Mouse (Mus musculus) testis, postnatal 14 days (tissue): ENCODE data around the gene Hspa1b.
A peak's percentile ranks its signal among the peaks of the same experiment; 100 is the strongest.
"Not testable (repeated sequence)": the region's sequence is repeated elsewhere in the genome, so short reads cannot be mapped to it uniquely, and the experiment has no call there.

ENCODE experiments used
- DNase-seq: peaks from one replicate; pipeline ENCODE4 v3.0.0; 2021; ENCODE audit warnings: low spot score

The Hspa1b gene

DNA sequence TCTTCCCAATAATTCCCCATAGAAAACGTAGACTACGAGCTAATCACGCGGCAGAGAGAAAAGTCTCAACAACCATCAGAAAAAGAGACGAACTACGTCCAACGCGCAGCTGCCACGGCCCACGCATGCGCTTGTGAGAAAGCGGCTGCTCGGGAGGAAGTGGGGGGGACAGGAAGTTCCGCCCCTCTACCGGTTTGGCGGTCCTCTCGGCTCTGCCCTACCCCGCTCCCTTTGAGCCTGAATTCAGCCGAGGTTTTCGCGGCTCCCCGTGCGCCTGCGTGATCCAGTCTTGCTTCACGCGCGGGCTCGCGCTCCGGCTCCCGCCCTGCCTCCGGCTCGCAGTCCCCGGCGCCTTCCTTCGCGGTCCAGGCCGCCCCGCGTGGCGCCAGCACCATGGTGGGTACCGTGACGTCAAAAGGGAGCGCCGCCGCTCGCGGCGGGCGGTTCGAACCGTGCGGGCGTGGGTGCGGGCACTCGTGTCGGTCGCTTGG is 22.7 kb upstream of the Hspa1b start, which contains the start of gene Lsm2:
TSS of gene Lsm2 (plus strand) at position 173 of the 491 bp plus-strand sequence.
- peak; percentile 93 for DNase-seq

DNA sequence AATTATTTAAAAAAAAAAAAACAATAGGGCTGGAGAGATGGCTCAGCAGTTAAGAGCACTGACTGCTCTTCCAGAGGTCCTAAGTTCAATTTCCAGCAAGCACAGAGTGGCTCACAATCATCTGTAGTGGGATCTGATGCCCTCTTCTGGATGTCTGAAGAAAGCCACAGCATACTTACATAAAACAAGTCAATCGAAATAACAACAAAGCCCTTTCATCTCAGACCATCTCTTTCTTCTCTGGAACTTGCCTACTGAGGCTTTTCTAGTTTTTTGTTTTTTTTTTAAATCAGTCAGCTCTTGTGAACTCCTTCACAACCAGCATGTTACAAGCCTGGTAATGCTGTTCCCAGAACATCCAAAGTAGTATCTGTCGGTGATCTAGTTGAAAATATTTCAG is 21.6 kb upstream of the Hspa1b start:
- DNase-seq: no peak

DNA sequence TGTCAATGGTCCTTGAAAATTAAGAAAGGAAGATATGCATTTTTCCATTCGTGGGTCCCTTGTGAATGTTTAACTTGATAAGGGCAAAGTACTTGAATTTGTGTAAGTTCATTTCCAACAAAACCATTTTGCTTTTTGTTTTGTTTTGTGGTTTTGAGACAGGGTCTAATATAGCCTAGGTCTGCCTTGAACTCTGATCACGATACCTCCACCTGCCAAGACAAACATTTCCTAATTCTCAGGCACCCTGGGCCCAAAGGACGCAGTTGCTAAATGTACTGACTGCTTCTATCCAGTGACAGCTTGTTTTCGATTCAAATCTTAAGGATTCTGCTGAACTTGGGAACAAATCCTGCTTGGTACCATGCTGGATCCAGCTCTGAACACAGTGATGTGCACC is 20.6 kb upstream of the Hspa1b start:
- DNase-seq: no peak

DNA sequence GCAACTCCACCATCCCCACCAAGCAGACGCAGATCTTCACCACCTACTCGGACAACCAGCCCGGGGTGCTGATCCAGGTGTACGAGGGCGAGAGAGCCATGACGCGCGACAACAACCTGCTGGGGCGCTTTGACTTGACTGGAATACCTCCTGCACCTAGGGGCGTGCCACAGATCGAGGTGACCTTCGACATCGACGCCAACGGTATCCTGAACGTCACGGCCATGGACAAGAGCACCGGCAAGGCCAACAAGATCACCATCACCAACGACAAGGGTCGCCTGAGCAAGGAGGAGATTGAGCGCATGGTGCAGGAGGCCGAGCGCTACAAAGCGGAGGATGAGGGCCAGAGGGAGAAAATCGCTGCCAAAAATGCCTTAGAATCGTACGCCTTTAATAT is 19.2 kb upstream of the Hspa1b start:
- DNase-seq: no peak

DNA sequence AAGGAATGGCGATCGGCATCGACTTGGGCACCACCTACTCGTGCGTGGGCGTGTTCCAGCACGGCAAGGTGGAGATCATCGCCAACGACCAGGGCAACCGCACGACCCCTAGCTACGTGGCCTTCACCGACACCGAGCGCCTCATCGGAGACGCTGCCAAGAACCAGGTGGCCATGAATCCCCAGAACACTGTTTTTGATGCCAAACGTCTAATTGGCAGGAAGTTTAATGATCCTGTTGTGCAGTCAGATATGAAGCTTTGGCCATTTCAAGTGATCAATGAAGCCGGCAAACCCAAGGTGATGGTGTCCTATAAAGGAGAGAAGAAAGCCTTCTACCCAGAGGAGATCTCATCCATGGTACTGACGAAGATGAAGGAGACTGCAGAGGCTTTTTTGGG is 18.0 kb upstream of the Hspa1b start:
- no peak for DNase-seq

DNA sequence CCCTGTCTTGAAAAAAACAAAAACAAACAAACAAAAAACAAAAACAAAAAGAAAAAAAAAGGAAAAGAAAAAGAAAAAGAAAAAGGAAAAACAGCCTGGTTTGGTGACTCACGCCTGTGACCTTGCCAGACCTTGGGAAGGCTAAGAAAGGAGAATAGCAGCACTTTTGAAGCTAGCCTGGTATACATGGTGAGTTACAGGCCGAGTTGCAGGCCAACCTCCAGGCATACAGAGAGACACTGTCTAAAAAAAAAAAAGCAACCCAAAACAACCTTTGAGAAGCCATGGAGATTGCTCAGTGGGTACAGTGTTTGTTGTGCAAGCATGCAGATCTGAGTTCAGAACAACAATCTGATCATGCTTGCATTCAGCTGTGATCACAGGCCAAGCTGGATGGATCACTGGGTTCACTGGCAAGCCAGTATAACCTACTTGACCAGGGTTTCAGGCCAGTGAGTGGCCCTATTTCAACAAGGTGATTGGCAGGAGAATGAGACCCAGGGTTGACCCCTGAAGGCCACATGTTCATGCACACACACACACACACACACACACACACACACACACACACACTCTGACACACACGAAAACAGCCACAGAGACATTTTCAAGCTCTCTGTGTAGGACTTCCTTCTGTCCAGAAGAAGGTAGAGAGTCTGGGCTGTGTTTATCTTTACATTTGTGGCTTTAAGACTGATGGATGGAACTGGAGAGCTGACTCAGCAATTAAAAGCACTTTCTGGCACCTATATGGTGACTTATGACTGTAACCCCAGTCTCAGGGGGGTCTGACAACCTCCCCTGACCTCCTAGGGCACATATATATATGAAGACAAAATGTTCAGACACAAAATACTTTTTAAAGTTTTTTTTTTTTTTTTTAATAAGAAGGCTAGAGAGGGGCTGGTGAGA is 16.8 kb upstream of the Hspa1b start:
- DNase-seq: no peak

GRCm38 (mm10) chr17:34972069-34972749 is 13.2 kb upstream of the Hspa1b start, which contains the start of the genes Hspa1a and Hspa1l:
TSS of gene Hspa1a (minus strand) at chr17:34972156.
TSS of gene Hspa1l (plus strand) at chr17:34972703.
- peak; percentile 74 for DNase-seq

DNA sequence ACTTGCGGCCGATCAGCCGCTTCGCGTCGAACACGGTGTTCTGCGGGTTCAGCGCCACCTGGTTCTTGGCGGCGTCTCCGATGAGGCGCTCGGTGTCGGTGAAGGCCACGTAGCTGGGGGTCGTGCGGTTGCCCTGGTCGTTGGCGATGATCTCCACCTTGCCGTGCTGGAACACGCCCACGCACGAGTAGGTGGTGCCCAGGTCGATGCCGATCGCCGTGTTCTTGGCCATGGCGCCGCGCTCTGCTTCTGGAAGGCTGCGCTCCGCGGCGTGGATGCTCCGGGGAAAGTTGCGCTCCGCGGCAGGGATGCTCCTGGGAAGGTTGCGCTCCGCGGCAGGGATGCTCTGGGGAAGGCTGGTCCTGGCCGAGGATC is 12.6 kb upstream of the Hspa1b start:
- not testable (repeated sequence) for DNase-seq

DNA sequence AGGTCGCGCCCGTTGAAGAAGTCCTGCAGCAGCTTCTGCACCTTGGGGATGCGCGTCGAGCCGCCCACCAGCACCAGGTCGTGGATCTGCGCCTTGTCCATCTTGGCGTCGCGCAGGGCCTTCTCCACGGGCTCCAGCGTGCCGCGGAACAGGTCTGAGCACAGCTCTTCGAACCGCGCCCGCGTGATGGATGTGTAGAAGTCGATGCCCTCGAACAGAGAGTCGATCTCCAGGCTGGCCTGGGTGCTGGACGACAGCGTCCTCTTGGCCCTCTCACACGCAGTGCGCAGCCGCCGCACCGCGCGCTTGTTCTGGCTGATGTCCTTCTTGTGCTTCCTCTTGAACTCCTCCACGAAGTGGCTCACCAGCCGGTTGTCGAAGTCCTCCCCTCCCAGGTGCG is 11.8 kb upstream of the Hspa1b start:
- DNase-seq: not testable (repeated sequence)

GRCm38 (mm10) chr17:34969822-34970221 is 10.8 kb upstream of the Hspa1b start, which contains the start of gene Gm20481:
TSS of gene Gm20481 (plus strand) at chr17:34969912.
- not testable (repeated sequence) for DNase-seq

- no peak for DNase-seq
Observed at GRCm38 (mm10) chr17:34965627-34966026, 6.6 kb upstream of the Hspa1b start.

- DNase-seq: no peak
Observed at GRCm38 (mm10) chr17:34964640-34965049, 5.6 kb upstream of the Hspa1b start.

GRCm38 (mm10) chr17:34962841-34963240 is 3.8 kb upstream of the Hspa1b start:
- DNase-seq: no peak

GRCm38 (mm10) chr17:34962125-34962524 is 3.1 kb upstream of the Hspa1b start:
- peak; percentile 48 for DNase-seq

DNA sequence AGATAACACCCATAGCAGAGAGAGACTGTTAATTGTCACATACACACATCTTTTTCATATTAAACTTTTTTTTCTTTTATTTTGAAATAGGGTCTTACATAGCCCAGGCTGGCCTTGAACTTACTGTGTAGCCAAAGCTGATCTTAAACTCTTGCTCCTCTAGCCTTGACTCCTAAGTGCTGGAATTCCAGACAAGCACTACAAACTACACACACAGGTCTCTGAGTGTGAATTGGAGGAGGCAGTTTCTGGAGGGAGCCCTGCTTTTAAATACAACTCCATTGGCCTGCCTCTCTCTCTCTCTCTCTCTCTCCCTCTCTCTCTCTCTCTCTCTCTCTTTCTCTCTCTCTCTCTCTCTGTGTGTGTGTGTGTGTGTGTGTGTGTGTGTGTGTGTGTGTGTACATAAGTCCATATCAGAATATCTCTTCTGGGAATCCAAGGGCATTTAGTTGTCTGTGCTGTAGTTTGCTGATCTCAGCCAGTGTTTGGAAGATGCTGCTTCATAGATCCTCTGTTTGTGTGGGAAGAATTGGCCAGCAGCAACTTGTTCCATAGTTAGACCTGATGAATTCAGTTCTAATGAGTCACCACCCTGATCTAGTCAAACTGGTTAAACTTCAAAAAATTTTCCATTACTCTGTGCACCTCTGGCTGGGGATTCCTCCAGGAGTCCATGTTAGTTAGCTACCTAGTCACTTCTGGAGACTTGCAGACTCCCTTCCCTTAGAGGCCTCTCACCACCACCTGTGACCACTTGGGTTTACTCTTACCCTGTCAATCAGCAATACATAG is 1.9 kb upstream of the Hspa1b start:
- no peak for DNase-seq

DNA sequence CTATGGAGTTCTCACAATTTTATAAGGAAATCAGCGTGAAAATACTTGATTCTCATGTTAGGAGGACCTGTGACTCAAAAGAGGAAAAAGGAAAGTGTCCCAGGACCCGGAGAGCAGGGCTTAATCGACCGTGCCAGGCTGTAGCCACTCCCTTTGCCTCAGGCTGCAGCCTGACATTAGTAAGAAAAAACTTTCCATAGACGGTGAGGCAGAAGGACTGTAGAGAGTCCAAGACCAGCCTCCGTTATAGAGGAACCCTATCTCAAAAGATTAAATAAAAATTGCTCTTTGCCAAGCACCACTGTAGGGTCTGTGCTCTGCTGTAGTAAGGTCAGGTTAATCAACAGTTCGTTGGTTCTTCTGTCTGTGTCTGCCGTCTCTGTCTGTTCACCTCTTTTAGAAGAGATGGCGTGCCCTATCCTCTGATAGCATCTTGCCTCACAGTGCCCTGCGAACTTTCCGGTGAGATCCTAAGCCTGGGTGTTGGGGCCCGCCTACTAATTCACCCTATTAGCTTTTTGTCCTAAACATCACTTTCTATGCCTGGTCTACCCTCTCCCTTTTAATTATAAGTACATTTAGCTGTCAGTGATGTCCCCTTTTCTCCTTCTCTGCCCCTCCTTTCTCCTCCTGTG is 960 bp upstream of the Hspa1b start:
- DNase-seq: no peak

- not testable (repeated sequence) for DNase-seq
Observed at GRCm38 (mm10) chr17:34958734-34959129, 306 bp downstream of the Hspa1b start.

DNA sequence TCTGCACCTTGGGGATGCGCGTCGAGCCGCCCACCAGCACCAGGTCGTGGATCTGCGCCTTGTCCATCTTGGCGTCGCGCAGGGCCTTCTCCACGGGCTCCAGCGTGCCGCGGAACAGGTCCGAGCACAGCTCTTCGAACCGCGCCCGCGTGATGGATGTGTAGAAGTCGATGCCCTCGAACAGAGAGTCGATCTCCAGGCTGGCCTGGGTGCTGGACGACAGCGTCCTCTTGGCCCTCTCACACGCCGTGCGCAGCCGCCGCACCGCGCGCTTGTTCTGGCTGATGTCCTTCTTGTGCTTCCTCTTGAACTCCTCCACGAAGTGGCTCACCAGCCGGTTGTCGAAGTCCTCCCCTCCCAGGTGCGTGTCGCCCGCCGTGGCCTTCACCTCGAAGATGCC is 1.1 kb downstream of the Hspa1b start:
- not testable (repeated sequence) for DNase-seq

DNA sequence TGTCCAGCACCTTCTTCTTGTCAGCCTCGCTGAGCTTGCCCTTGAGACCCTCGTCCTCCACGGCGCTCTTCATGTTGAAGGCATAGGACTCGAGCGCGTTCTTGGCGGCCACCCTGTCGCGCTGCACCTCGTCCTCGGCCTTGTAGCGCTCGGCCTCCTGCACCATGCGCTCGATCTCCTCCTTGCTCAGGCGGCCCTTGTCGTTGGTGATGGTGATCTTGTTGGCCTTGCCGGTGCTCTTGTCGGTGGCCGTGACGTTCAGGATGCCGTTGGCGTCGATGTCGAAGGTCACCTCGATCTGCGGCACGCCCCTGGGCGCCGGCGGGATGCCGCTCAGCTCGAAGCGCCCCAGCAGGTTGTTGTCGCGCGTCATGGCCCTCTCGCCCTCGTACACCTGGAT is 1.7 kb downstream of the Hspa1b start:
- not testable (repeated sequence) for DNase-seq

GRCm38 (mm10) chr17:34956340-34956739 is 2.7 kb downstream of the Hspa1b start:
- DNase-seq: no peak

GRCm38 (mm10) chr17:34955884-34956283 is 3.2 kb downstream of the Hspa1b start:
- DNase-seq: no peak
